Mouse (Mus musculus): ENCODE measurements at regions not wholly inside any gene's neighbourhood (a gene's known extent, or its start where the extent isn't known, plus 50 kb on each side); places are given as distances from the start of the nearest gene placed in this dataset.

DNA sequence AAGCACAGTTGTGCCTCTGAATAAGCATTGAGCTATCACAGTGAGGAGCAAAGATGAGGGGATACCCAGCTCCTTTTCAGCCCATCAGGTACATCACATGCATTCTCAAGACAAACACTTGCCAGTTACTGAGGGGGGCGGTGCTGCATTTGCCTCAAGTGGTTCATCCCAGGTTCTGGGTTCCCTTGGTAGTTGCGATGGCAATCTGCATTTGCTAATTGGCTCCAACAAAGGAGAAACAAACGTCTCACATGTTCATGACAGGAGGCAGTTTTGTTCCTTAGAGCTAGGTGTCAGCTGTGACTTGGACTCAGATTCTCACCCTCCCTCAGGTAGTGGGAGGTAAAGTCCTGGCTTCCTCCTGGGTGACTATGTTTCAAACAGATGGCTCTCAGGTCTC lies 425.5 kb downstream of the 1810013L24Rik start:
- DNase-seq (ENCODE audit: low read depth) = no peak

DNA sequence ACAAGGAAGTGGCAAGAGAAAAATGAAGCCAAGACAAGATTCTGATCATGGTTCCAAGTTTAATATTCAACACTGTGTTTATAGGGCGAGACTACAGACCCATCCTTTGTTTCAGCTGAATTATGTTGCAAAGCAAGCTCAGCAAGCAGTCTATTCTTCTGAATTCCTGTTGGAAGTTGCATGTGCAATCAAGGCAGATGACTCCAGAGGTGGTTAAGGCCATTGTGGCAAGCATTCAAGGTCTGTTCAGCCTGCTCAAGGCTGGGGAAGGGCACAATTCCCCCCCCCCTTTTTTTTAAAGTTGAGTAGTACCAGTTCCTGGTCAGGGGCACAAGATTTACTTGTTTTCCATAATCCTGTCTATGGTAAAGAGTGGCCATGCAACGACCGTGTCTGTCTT lies 431.1 kb downstream of the 1810013L24Rik start:
- no peak for DNase-seq (ENCODE audit: low read depth)

GRCm38 (mm10) chr16:9264554-9265145 lies 434.8 kb downstream of the 1810013L24Rik start:
- DNase-seq (ENCODE audit: low read depth) = no peak

- DNase-seq (ENCODE audit: low read depth) = no peak
Measured at GRCm38 (mm10) chr16:9267204-9267603, 437.3 kb downstream of the 1810013L24Rik start.

- DNase-seq (ENCODE audit: low read depth) = no peak
Measured at GRCm38 (mm10) chr16:9270099-9270498, 440.2 kb downstream of the 1810013L24Rik start.

GRCm38 (mm10) chr16:9270671-9271070 lies 440.8 kb downstream of the 1810013L24Rik start:
- DNase-seq (ENCODE audit: low read depth) = no peak

- DNase-seq (ENCODE audit: low read depth) = no peak
Measured at GRCm38 (mm10) chr16:9273751-9274300, 443.9 kb downstream of the 1810013L24Rik start.

- DNase-seq (ENCODE audit: low read depth) = no peak
Measured at GRCm38 (mm10) chr16:9274583-9275100, 444.7 kb downstream of the 1810013L24Rik start.

DNA sequence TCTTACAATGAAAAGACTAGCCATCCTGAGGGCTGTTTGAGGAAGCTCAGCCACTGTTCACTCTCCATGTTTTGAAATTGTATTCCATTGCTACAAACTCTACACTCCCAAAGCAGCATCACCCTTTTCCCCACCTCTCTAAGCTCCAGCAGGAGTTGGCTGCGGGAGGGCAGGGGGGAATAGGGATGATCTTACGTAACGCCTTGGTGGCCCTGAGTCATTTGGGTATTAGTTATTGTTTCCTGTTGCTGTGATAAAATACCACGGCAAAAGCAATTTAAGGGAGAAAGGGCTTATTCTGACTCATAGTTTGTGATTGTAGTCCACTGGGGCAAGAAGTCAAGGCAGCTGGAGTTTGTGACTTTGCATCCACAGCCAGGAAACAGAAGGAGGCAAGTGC lies 445.5 kb downstream of the 1810013L24Rik start:
- DNase-seq (ENCODE audit: low read depth) = no peak

GRCm38 (mm10) chr16:9277064-9277463 lies 447.2 kb downstream of the 1810013L24Rik start:
- DNase-seq (ENCODE audit: low read depth) = no peak

- no peak for DNase-seq (ENCODE audit: low read depth)
Measured at GRCm38 (mm10) chr16:9279726-9280125, 449.8 kb downstream of the 1810013L24Rik start.

GRCm38 (mm10) chr16:9280431-9280830 lies 450.5 kb downstream of the 1810013L24Rik start:
- no peak for DNase-seq (ENCODE audit: low read depth)

- DNase-seq (ENCODE audit: low read depth) = no peak
Measured at GRCm38 (mm10) chr16:9280931-9281330, 451.0 kb downstream of the 1810013L24Rik start.

DNA sequence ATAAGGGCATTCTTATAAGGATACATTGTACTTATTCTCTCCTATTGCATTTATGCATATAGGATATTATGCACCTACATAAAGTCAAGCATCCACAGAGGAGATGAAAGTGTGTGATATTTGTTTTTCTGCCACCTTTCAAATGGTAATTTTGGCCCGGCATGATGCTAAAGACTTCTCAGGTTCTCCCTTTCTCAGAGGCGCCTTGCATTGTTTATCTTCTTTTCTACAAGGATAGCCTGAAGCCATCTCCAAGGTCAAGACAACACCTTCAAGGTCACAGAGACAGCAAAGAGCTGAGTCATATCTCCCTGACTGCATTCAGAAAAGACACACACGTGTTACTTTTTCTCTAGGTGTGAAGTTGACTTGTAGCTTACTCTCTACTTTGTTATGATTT lies 454.5 kb downstream of the 1810013L24Rik start:
- DNase-seq (ENCODE audit: low read depth) = no peak

DNA sequence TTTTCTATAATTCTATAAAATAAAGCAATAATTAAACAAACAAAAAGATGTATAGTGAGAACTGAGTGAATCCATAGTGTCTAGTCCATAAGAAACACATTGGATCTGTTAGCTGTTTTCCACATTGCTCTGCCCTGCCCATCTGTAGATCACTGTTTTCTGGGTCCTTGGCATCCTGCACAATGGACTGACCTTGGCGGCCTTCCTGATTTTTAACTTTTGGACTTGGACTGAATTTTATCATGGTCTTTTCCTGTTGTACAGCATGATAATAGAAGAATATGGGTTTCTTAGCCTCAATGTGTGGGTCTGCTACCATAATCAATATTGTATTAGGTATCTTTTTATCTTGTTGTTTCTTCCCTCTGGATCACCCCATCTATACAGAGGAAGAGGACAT lies 456.0 kb downstream of the 1810013L24Rik start:
- no peak for DNase-seq (ENCODE audit: low read depth)

DNA sequence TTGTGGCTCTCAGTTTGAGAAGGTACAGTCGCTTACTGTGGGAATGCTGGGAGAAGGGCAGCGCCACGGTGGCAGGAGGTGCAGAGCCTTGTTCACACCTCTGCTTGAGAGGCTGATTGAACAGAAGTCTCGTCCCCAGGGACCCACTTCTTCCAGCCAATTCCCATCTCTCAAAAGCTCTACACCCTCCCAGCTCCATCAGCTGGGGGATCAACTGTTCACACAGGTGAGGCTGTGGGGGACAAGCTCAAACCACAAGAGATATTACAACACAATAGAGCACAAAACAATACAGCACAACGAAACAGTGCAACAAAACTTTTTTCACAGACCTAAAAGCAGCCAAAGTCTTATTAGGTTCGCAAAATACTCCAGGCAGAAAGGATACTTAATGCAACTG lies 457.7 kb downstream of the 1810013L24Rik start:
- DNase-seq (ENCODE audit: low read depth) = no peak

DNA sequence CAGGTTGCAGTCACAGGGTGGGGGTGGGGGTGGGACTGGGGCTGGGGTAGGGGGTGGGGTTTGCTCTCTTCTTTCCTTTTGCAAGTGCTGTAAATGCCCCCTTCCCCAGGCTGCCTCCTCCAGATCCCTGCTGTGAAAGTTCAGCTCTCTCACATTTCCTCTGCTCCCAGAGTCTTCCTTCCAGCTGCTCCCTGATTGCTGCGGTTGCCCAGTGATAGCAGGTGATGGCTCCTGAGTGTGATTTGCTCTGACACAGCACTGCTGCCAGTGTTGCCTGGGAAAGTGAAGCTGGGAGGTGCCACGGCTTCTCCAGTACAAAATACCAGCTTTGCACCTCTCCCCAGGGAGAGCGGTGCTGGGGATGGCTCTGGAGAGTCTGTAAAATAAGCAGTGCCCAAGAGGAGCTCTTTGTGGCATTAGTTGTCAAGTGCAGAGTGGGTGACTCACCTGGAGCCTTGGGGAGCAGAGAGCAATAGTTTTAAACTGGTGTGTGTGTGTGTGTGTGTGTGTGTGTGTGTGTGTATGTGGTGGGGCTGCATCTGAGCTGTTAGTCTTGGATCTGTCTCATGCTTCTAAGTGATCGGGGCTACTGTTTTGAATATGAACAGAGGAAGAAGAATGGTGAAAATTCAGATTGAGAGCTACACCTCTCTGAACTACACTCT lies 461.6 kb downstream of the 1810013L24Rik start:
- DNase-seq (ENCODE audit: low read depth) = no peak

- no peak for DNase-seq (ENCODE audit: low read depth)
Measured at GRCm38 (mm10) chr16:9303134-9303533, 473.2 kb downstream of the 1810013L24Rik start.

- no peak for DNase-seq (ENCODE audit: low read depth)
Measured at GRCm38 (mm10) chr16:9304079-9304478, 474.2 kb downstream of the 1810013L24Rik start.

DNA sequence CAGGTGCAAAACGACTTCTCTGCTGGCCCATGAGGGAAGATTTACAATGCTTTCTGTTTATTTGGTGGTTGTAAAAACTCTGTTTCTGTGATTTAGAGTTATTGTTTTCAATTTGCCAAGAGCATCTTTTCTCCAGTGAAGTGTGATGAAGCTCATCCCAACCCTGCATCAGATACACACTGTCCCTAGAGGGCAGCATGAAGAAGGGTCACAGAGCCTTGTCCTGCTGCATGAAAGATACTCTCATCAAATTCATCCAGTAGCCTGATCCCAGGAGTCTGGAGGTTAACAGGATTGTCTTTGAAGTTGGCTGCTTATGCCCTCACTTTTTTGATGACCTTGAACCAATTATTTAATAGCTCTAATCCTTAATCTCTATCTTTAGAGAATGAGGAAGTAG lies 480.8 kb downstream of the 1810013L24Rik start:
- DNase-seq (ENCODE audit: low read depth) = no peak

GRCm38 (mm10) chr16:9335626-9336025 lies 505.7 kb downstream of the 1810013L24Rik start:
- DNase-seq (ENCODE audit: low read depth) = no peak

- DNase-seq (ENCODE audit: low read depth) = no peak
Measured at GRCm38 (mm10) chr16:9336063-9336462, 506.2 kb downstream of the 1810013L24Rik start.

- no peak for DNase-seq (ENCODE audit: low read depth)
Measured at GRCm38 (mm10) chr16:9339456-9339855, 509.6 kb downstream of the 1810013L24Rik start.

Measured in naive thymus-derived CD4-positive, alpha-beta T cell, adult 2 months (primary cell).